Mouse (Mus musculus) embryonic facial prominence, embryonic 12.5 days (tissue): ENCODE measurements around the gene Foxn3. TPM values are rescaled to one million over a fixed set of nuclear protein-coding genes. Genes with fewer than 3 reads are reported as not detected.

Source experiments
- ATAC-seq: fragments of 200-750 bp; cut with Nextera tagmentation; 2 replicates; pipeline ENCODE4 v1.8.0; 2017; ENCODE audit not compliant: insufficient number of reproducible peaks, insufficient read depth, low FRiP score, low TSS enrichment
- H3K27ac ChIP-seq: fragments of 300-500 bp; sonication (generic); 2 replicates; pipeline ENCODE4 v1.5.1; 2016; ENCODE audit warnings: mild to moderate bottlenecking
- H3K27me3 ChIP-seq: fragments of 300-500 bp; sonication (generic); 2 replicates; pipeline ENCODE4 v1.6.1; 2016; ENCODE audit warnings: mild to moderate bottlenecking, moderate library complexity
- H3K36me3 ChIP-seq: fragments of 300-500 bp; sonication (generic); 2 replicates; pipeline ENCODE4 v1.6.1; 2016; ENCODE audit warnings: mild to moderate bottlenecking
- H3K4me1 ChIP-seq: fragments of 300-500 bp; sonication (generic); 2 replicates; pipeline ENCODE4 v1.6.1; 2016
- H3K4me2 ChIP-seq: fragments of 300-500 bp; sonication (generic); replicated peaks from 2 replicates; pipeline ENCODE4 v1.6.1; 2016; ENCODE audit warnings: mild to moderate bottlenecking, moderate library complexity
- H3K4me3 ChIP-seq: fragments of 300-500 bp; sonication (generic); 2 replicates; pipeline ENCODE4 v1.5.1; 2016; ENCODE audit warnings: mild to moderate bottlenecking
- H3K9ac ChIP-seq: fragments of 300-500 bp; sonication (generic); 2 replicates; pipeline ENCODE4 v1.6.1; 2016; ENCODE audit warnings: mild to moderate bottlenecking, moderate library complexity
- H3K9me3 ChIP-seq: fragments of 300-500 bp; sonication (generic); 2 replicates; pipeline ENCODE4 v1.6.1; 2016; ENCODE audit warnings: mild to moderate bottlenecking, moderate library complexity
- WGBS: fragments of 180-500 bp; shearing (Covaris S2); methylation state at CpG from one replicate; pipeline ENCODE4 v1.1.7; 2016; 5-methylcytosine and 5-hydroxymethylcytosine counted together
- polyA plus RNA-seq: library from polyadenylated mRNA; unstranded; fragments of >200 nt; fragmentation: Nextera tagmentation; extraction: Ambion mirVana; gene quantifications from 2 replicates; pipeline ENCODE4 v1.2.1, GENCODE M21; 2016

The Foxn3 gene
- polyA plus RNA-seq, 1 experiment from 2014 or later, result 101 TPM

DNA sequence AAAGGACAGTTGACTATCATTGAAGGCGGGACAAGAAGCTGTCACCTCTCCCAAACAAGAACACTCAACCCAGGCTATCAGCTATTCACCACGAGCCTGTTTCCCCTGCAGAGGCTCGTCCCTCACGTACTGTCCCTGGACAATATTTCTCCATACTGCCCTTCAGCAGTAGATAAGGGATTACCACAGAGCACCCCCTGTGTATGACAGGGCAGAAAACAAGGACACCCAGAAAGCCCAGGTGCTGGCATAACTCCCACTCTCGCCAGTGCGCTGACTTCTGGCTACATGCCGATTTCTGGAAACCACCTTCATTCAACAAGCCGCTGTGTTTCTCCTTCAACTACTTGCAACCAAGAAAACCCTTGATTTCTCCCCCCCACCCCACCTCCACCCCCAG is 306.4 kb downstream of the Foxn3 start:
- WGBS, result 91% methylated on average over 8 of the region's 8 CpGs

DNA sequence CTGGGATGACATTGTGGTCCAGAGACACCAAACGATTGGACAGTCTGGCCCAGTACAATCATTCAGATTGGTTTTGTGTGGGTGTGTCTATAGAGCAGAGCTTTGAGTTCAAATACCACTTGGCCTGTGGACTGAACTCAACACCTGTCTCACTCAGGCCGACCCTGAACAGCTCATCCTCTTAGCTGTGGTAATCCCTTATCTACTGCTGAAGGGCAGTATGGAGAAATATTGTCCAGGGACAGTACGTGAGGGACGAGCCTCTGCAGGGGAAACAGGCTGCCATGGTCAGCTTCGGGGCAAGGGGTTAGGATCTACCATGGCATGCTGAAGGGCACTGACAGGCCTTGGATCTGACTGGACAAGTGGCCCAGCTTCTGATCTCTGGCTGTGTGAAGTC is 306.9 kb downstream of the Foxn3 start:
- H3K9ac ChIP-seq, result no peak overlapping the region
- no peaks in the 10 kb centered on the region for H3K9me3 ChIP-seq
- H3K4me1 ChIP-seq, result peaks cover 22% of the 10 kb centered on the region
- no peak for ATAC-seq
- no peak overlapping the region for H3K27ac ChIP-seq
- no peaks in the 10 kb centered on the region for H3K27me3 ChIP-seq
- no peaks in the 10 kb centered on the region for H3K36me3 ChIP-seq
- WGBS, result 90% methylated on average over 5 of the region's 5 CpGs
- H3K4me3 ChIP-seq, result no peak overlapping the region
- H3K4me2 ChIP-seq, result no peak overlapping the region

More for the DNA sequence above, 306.4 kb downstream of the Foxn3 start:
- no peaks in the 10 kb centered on the region for H3K9me3 ChIP-seq
- H3K9ac ChIP-seq, result no peak overlapping the region
- no peaks in the 10 kb centered on the region for H3K27me3 ChIP-seq
- no peaks in the 10 kb centered on the region for H3K36me3 ChIP-seq
- no peak overlapping the region for H3K4me3 ChIP-seq
- no peak overlapping the region for H3K27ac ChIP-seq
- H3K4me2 ChIP-seq, result no peak overlapping the region
- H3K4me1 ChIP-seq, result peaks cover 23% of the 10 kb centered on the region
- no peak for ATAC-seq

DNA sequence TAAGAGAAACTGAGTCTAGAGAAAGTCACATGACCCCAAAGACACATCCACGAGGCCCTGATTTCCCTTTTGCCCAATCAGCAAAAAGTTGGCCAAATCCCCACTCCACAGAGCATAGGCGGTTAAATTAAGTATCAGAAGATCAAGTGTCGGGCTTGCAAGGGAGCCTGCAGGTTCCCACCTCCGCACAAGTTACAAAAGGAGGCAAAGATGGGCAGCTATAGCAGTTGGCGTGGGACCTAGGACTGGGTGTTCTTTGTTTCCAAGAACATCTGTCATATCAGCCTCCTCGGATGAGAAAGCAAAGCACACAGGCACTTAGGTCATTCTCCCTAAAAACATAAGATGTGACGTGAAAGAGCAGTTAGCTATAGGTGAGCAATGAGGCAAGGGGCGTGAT is 308.9 kb downstream of the Foxn3 start:
- no peak overlapping the region for H3K27ac ChIP-seq
- no peak overlapping the region for H3K4me2 ChIP-seq
- H3K9me3 ChIP-seq, result no peaks in the 10 kb centered on the region
- H3K4me1 ChIP-seq, result peaks cover 6% of the 10 kb centered on the region
- no peaks in the 10 kb centered on the region for H3K36me3 ChIP-seq
- WGBS, result 84% methylated on average over 8 of the region's 8 CpGs
- H3K27me3 ChIP-seq, result no peaks in the 10 kb centered on the region
- no peak for ATAC-seq
- no peak overlapping the region for H3K9ac ChIP-seq
- H3K4me3 ChIP-seq, result no peak overlapping the region

DNA sequence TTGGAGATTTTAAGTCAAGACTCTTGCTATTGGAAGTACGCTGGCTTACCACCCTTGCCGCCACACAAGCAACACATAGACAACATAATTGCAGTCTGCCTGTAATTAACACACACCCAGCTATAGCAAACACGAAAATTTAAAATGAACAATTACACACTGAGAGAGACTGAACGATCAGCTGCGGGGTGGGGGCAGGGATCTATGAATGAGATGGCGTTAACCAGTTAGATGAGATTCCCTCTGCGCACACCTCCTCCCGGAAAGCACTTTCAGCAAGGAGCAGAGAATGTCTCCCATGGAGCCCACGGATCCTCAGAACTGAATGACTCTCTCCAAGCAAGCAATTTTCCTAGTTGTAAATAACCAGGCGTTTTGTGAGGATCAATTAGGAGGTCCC is 309.8 kb downstream of the Foxn3 start:
- WGBS, result 80% methylated on average over 10 of the region's 10 CpGs
- no peak for ATAC-seq
- H3K27ac ChIP-seq, result no peak overlapping the region
- no peak overlapping the region for H3K4me2 ChIP-seq
- no peaks in the 10 kb centered on the region for H3K9me3 ChIP-seq
- H3K27me3 ChIP-seq, result no peaks in the 10 kb centered on the region
- no peaks in the 10 kb centered on the region for H3K36me3 ChIP-seq
- no peak overlapping the region for H3K4me3 ChIP-seq
- peaks cover 2% of the 10 kb centered on the region for H3K4me1 ChIP-seq
- no peak overlapping the region for H3K9ac ChIP-seq

DNA sequence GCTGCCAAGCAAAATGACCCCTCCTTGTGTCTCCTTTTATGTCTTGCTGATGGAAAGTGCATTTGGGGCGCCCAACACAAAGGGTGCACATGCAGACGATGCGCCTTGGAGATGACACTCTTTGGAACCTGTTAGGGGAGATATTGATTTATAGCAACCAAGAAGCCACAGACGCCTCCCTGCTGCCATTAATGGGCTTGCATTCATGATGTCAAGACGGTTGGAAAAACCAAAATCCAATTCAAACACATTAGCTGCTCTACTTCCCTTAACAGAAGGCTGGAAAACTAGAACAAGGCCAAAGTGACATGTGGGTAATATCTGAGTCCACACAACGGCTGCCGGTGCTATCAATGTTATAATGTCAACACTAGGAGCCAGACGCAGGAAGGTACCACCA is 314.8 kb downstream of the Foxn3 start:
- Histone ChIP-seq H3K27me3 (no peaks in the 10 kb centered on the region), H3K27ac (no peak overlapping the region), H3K4me1 (0 out of 2 replicates have a peak, but pooled peaks cover 6% of the 10 kb centered on the region), H3K9me3 (no peaks in the 10 kb centered on the region), H3K4me2 (no peak overlapping the region), H3K36me3 (no peaks in the 10 kb centered on the region), H3K4me3 (no peak overlapping the region), H3K9ac (no peak overlapping the region)
- 90% methylated on average over 8 of the region's 8 CpGs for WGBS
- no peak for ATAC-seq

DNA sequence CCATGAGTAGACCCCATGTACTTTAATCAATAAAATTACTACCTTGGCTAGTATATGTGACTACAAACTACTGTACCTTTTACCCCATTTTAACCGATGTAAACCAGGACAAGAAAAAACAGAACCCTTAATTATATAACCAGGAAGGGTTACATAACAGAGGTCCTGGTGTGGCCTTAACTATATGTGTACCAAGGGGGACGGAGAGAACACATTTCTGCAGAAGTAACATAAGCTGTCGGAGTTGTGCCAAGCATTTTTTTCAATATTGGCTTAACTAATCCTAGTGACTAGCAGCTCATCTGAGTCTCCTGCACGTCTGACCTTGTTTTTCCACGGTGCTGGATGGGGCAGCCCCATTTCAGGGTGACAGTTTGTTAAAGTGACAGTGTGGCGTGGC is 315.4 kb downstream of the Foxn3 start:
- no peak for ATAC-seq
- no peaks in the 10 kb centered on the region for H3K36me3 ChIP-seq
- H3K9ac ChIP-seq, result no peak overlapping the region
- H3K4me1 ChIP-seq, result 0 out of 2 replicates have a peak, but pooled peaks cover 6% of the 10 kb centered on the region
- H3K27ac ChIP-seq, result no peak overlapping the region
- 61% methylated on average over 6 of the region's 6 CpGs for WGBS
- no peaks in the 10 kb centered on the region for H3K9me3 ChIP-seq
- H3K4me3 ChIP-seq, result no peak overlapping the region
- no peaks in the 10 kb centered on the region for H3K27me3 ChIP-seq
- no peak overlapping the region for H3K4me2 ChIP-seq

DNA sequence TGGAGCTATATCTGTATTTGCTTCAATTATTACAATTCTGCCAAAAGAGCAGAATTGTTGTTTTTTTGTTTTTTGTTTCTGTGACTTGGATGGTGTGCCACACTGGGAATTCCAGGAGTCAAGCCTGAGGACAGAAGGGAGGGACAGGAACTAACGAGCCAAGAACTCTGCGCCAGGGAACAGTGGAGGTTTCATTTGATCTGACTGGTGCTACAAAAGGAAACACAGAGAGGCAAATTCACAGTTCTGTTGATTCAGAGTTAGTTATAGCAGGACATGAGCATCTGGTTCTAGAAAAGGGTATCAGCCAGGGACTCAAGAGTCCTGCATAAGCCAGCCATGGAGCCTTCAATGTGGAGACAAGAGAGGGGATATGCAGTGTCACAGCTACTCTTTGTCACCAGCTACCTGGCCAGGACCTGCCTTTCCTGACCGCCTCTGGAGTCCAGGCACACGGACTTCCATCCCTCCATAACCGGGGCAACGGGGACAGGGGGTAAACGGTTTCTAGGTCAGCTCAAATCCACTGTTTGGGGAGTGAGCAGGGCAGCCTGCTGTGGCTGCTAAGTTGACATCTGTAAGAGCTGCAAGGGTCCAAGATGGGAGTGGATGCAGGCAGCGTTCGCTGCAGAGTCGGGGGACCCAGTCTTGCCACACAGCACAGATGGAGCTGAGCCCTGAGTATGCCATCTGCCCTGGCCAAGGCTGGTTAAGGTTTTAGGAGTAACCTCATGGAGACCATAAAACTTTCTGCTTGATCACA is 316.2 kb downstream of the Foxn3 start:
- H3K9ac ChIP-seq, result no peak overlapping the region
- ATAC-seq, result no peak
- H3K4me2 ChIP-seq, result no peak overlapping the region
- 0 out of 2 replicates have a peak, but pooled peaks cover 6% of the 10 kb centered on the region for H3K4me1 ChIP-seq
- H3K27ac ChIP-seq, result no peak overlapping the region
- H3K27me3 ChIP-seq, result no peaks in the 10 kb centered on the region
- WGBS, result 76% methylated on average over 10 of the region's 10 CpGs
- H3K36me3 ChIP-seq, result no peaks in the 10 kb centered on the region
- H3K4me3 ChIP-seq, result no peak overlapping the region
- H3K9me3 ChIP-seq, result no peaks in the 10 kb centered on the region

DNA sequence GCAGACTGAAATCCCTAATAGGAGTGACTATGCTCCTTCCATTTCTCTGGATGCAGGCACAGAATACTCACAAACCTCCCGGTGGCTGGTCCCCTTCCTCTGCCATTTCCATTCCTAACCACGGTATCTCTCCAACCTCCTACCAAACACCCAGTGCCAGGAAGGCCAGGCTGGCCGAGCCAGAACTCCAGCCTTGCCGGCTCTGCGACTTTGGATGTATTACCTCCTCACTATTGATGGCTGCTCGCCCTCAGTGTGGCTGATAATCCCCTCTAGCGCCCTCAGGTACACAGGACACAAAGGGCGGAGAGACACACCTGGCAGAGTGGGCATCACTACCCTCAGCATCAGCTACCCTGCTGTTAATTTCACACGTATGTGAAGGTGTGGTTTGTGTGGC is 318.7 kb downstream of the Foxn3 start:
- Histone ChIP-seq H3K27me3 (no peaks in the 10 kb centered on the region), H3K9ac (no peak overlapping the region), H3K36me3 (no peaks in the 10 kb centered on the region), H3K27ac (no peak overlapping the region), H3K4me3 (no peak overlapping the region), H3K9me3 (no peaks in the 10 kb centered on the region), H3K4me1 (peaks cover 16% of the 10 kb centered on the region), H3K4me2 (no peak overlapping the region)
- ATAC-seq, result no peak
- 91% methylated on average over 9 of the region's 9 CpGs for WGBS

DNA sequence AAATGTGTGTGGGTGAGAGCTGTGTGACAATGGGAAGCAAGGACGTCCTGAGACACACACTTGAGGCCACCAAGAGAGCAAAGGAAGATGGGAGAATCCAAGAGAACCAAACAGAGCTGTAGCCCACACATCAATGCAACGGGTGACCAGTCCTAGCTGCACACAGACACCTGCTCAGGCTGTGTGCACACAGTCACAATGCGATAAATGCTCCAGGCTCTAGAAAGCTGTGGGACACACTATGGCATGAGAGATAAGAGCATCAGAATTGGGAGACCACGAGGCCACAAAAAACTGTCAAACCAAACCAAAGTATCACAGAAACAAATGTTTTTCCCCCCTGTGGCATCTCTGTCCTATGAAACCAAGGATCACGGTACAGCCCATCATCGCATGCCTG is 319.1 kb downstream of the Foxn3 start:
- ATAC-seq, result no peak
- Histone ChIP-seq H3K4me3 (no peak overlapping the region), H3K36me3 (no peaks in the 10 kb centered on the region), H3K27ac (no peak overlapping the region), H3K9me3 (no peaks in the 10 kb centered on the region), H3K27me3 (no peaks in the 10 kb centered on the region), H3K9ac (no peak overlapping the region), H3K4me2 (no peak overlapping the region), H3K4me1 (peaks cover 18% of the 10 kb centered on the region)
- 91% methylated on average over 6 of the region's 6 CpGs for WGBS

DNA sequence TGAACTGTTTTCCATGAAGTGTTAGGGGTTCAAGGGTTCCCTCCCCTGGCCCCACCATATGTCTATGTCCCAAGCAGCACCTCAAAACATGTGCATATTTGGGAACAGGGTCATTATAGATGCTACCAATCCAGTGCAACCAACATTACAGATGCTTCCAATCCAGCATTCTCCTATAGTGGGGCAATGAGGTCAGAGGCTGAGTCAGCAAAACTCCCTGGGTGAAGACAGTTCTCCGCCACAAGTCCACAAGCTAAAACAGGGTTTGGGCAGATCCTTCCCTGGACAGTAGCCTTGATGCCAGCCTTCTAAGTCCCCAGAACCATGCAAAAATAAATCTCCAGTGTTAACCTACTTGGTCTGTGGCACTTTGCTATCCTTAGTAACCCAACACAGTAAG is 320.1 kb downstream of the Foxn3 start:
- Histone ChIP-seq H3K4me3 (no peak overlapping the region), H3K36me3 (no peaks in the 10 kb centered on the region), H3K4me2 (no peak overlapping the region), H3K9ac (no peak overlapping the region), H3K27ac (no peak overlapping the region), H3K27me3 (no peaks in the 10 kb centered on the region), H3K9me3 (no peaks in the 10 kb centered on the region), H3K4me1 (peaks cover 18% of the 10 kb centered on the region)
- 94% methylated on average over 1 of the region's 1 CpGs for WGBS
- ATAC-seq, result no peak

DNA sequence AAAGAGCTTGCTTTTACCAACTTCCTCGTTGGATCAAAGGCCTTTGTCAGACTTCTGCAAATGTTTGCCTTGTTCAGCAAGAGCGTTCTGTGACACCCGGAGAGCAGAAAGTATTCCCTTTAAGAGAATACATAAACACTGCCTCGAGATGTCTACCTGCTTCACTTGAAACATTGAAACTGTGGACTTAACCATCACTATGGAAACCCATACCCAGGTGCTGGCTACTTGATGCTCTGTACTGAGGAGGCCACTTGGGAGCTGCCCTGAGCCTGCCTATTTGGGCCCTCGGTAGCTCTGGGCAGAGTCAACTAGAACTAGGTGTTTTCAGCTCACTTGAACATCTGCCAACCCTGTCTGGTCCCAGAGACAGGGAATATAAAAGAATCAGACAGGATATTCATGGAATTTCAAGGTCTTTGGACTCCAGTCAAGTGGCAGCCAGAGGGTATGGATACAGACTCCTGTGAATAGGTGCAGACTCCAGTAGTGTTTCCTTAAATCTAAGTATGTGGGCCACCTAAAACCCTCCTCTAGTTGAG is 323.1 kb downstream of the Foxn3 start:
- Histone ChIP-seq H3K4me2 (no peak overlapping the region), H3K36me3 (no peaks in the 10 kb centered on the region), H3K9me3 (no peaks in the 10 kb centered on the region), H3K4me3 (no peak overlapping the region), H3K9ac (no peak overlapping the region), H3K27ac (no peak overlapping the region), H3K4me1 (peaks cover 19% of the 10 kb centered on the region), H3K27me3 (no peaks in the 10 kb centered on the region)
- no peak for ATAC-seq
- 59% methylated on average over 5 of the region's 5 CpGs for whole genome bisulfite sequencing

DNA sequence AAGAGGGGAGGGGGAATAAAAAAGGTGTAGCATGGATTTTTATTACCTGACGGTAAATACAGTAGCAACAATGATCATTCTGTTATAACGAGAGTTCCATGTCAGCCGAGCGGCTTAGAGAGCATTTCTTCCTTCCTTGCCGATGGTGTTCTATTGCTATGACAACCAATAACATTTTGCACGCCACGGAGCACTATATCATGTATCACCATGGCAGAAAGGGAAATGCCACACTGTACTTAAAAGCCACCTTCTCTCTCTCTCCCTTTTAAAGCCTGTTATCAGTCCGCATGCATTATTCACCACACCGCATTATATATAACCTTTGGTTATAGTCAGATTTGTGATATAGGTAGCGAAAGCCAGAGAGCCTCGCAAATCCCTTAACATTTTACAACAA is 323.6 kb downstream of the Foxn3 start:
- 73% methylated on average over 11 of the region's 11 CpGs for WGBS
- Histone ChIP-seq H3K27ac (no peak overlapping the region), H3K9ac (no peak overlapping the region), H3K4me2 (no peak overlapping the region), H3K4me1 (peaks cover 24% of the 10 kb centered on the region), H3K36me3 (no peaks in the 10 kb centered on the region), H3K4me3 (no peak overlapping the region), H3K9me3 (no peaks in the 10 kb centered on the region), H3K27me3 (no peaks in the 10 kb centered on the region)
- ATAC-seq, result no peak
